In genomic region chr1:42313494-42313893, GRCm38 (mm10) we compare ENCODE assay signal across 25 mouse cellular contexts.
"Had no signal": no experiment of that assay in that cellular context is flagged by ENCODE, and none has a peak within 500 bp of the region (broad histone marks: within the 10 kb centered on the region; RNA-seq: fewer than 3 reads in every experiment).

No protein-coding gene starts in this region.

- H3K36me3 ChIP-seq: heart, embryonic 12.5 days; hindbrain, embryonic 10.5 days; hindbrain, embryonic 12.5 days; intestine, embryonic 15.5 days; limb, embryonic 10.5 days; limb, embryonic 12.5 days; liver, embryonic 13.5 days had no signal

- H3K4me2 ChIP-seq: heart, embryonic 12.5 days; hindbrain, embryonic 12.5 days; hindbrain, embryonic 14.5 days; intestine, embryonic 15.5 days; limb, embryonic 12.5 days; liver, embryonic 11.5 days; liver, embryonic 13.5 days had no signal

- H3K4me3 ChIP-seq: gastrocnemius, adult 2 months; heart, adult 2 months; heart, embryonic 12.5 days; hindbrain, embryonic 10.5 days; hindbrain, embryonic 12.5 days; intestine, embryonic 15.5 days; layer of hippocampus, adult 2 months; left cerebral cortex, adult 2 months; limb, embryonic 10.5 days; limb, embryonic 12.5 days; liver, embryonic 13.5 days had no signal

- H3K9me3 ChIP-seq: heart, embryonic 12.5 days; hindbrain, embryonic 10.5 days; hindbrain, embryonic 12.5 days; intestine, embryonic 15.5 days; limb, embryonic 10.5 days; limb, embryonic 12.5 days; liver, embryonic 13.5 days had no signal

- H3K27me3 ChIP-seq: heart, embryonic 12.5 days; hindbrain, embryonic 12.5 days; intestine, embryonic 15.5 days; limb, embryonic 12.5 days; liver, embryonic 13.5 days had no signal

- H3K27ac ChIP-seq: gastrocnemius, adult 2 months; heart, adult 2 months; hindbrain, embryonic 10.5 days; hindbrain, embryonic 12.5 days; hindbrain, embryonic 14.5 days; intestine, embryonic 15.5 days; layer of hippocampus, adult 2 months; left cerebral cortex, adult 2 months; limb, embryonic 10.5 days; limb, embryonic 12.5 days; liver, embryonic 13.5 days had no signal

- H3K9ac ChIP-seq: heart, embryonic 12.5 days; hindbrain, embryonic 12.5 days; hindbrain, embryonic 14.5 days; intestine, embryonic 15.5 days; limb, embryonic 12.5 days; liver, embryonic 13.5 days had no signal

- H3K4me1 ChIP-seq: heart, embryonic 12.5 days; hindbrain, embryonic 10.5 days; hindbrain, embryonic 12.5 days; intestine, embryonic 15.5 days; limb, embryonic 10.5 days; limb, embryonic 12.5 days; liver, embryonic 13.5 days had no signal

- ATAC-seq: forebrain, embryonic 16.5 days; hindbrain, embryonic 16.5 days; inflammation-experienced regulatory T-cells, adult 6 months; intestine, embryonic 15.5 days; intestine, postnatal 0 days had no signal

- DNase-seq: gastrocnemius, adult 2 months; gastrocnemius, postnatal 10 days; gastrocnemius, postnatal 25 days; heart, adult 2 months; heart, postnatal 10 days; heart, postnatal 4 days; kidney, adult 18-20 months; kidney, adult 8-10 months; kidney, postnatal 4 days; liver; liver, embryonic 13.5 days had no signal
